Mouse (Mus musculus) lung, embryonic 15.5 days (tissue): ENCODE results near the gene Kpnb1. TPM values are rescaled to one million over a fixed set of nuclear protein-coding genes. Genes with fewer than 3 reads are reported as not detected.

ENCODE experiments used
- ATAC-seq: fragments of 200-750 bp; cut with Nextera tagmentation; 2 replicates; pipeline ENCODE4 v1.8.0; 2017; ENCODE audit warnings: moderate number of reproducible peaks, borderline replicate concordance; ENCODE audit not compliant: low FRiP score, low TSS enrichment; ENCODE audit errors: extremely low read depth
- H3K27ac ChIP-seq: fragments of 300-500 bp; sonication (generic); 2 replicates; pipeline ENCODE4 v1.5.1; 2015; ENCODE audit warnings: moderate library complexity, mild to moderate bottlenecking, inconsistent platforms
- H3K27me3 ChIP-seq: fragments of 300-500 bp; sonication (generic); 2 replicates; pipeline ENCODE4 v1.6.1; 2015; ENCODE audit warnings: inconsistent platforms
- H3K36me3 ChIP-seq: fragments of 300-500 bp; sonication (generic); 2 replicates; pipeline ENCODE4 v1.6.1; 2015; ENCODE audit warnings: inconsistent platforms
- H3K4me1 ChIP-seq: fragments of 300-500 bp; sonication (generic); 2 replicates; pipeline ENCODE4 v1.6.1; 2015; ENCODE audit warnings: inconsistent platforms
- H3K4me2 ChIP-seq: fragments of 300-500 bp; sonication (generic); 2 replicates; pipeline ENCODE4 v1.6.1; 2015; ENCODE audit warnings: inconsistent platforms, mild to moderate bottlenecking, moderate library complexity
- H3K4me3 ChIP-seq: fragments of 300-500 bp; sonication (generic); 2 replicates; pipeline ENCODE4 v1.5.1; 2015; ENCODE audit warnings: mild to moderate bottlenecking, inconsistent platforms
- H3K9ac ChIP-seq: fragments of 300-500 bp; sonication (generic); 2 replicates; pipeline ENCODE4 v1.6.1; 2015; ENCODE audit warnings: inconsistent platforms
- H3K9me3 ChIP-seq: fragments of 300-500 bp; sonication (generic); 2 replicates; pipeline ENCODE4 v1.6.1; 2016; ENCODE audit warnings: inconsistent platforms
- WGBS: fragments of 180-500 bp; shearing (Covaris S2); methylation state at CpG from one replicate; pipeline ENCODE4 v1.1.7; 2015; 5-methylcytosine and 5-hydroxymethylcytosine counted together
- microRNA-seq: library from miRNA; unstranded; fragments of <30 nt; microRNA quantifications from one replicate; pipeline ENCODE4, GENCODE M21; 2016
- polyA plus RNA-seq: library from polyadenylated mRNA; unstranded; fragments of >200 nt; fragmentation: Nextera tagmentation; extraction: Ambion mirVana; gene quantifications from 2 replicates; pipeline ENCODE4 v1.2.1, GENCODE M21; 2015

Kpnb1 gene
- polyA plus RNA-seq, 1 experiment from 2014 or later = 52.5 TPM

GRCm38 (mm10) chr11:97120641-97121040, 67.0 kb downstream of the Kpnb1 start:
- Histone ChIP-seq H3K27ac (no peak overlapping the region), H3K4me2 (no peak overlapping the region), H3K4me1 (peaks cover 7% of the 10 kb centered on the region), H3K9me3 (no peaks in the 10 kb centered on the region), H3K4me3 (no peak overlapping the region), H3K27me3 (peaks cover 48% of the 10 kb centered on the region), H3K36me3 (no peaks in the 10 kb centered on the region), H3K9ac (no peak overlapping the region)
- WGBS = 70% methylated on average over 3 of the region's 3 CpGs
- no peak for ATAC-seq

- Histone ChIP-seq H3K4me2 (no peak overlapping the region), H3K36me3 (no peaks in the 10 kb centered on the region), H3K9me3 (no peaks in the 10 kb centered on the region), H3K4me1 (peaks cover 11% of the 10 kb centered on the region), H3K27me3 (peaks cover 52% of the 10 kb centered on the region), H3K27ac (no peak overlapping the region), H3K4me3 (no peak overlapping the region), H3K9ac (no peak overlapping the region)
- no peak for ATAC-seq
- 33% methylated on average over 10 of the region's 10 CpGs for WGBS
Observed at GRCm38 (mm10) chr11:97120221-97120620, 67.5 kb downstream of the Kpnb1 start.

GRCm38 (mm10) chr11:97115797-97116196, 71.9 kb downstream of the Kpnb1 start:
- H3K4me3 ChIP-seq = peak overlapping the region; percentile 39; the same call in 1 of the 2 replicates
- H3K27me3 ChIP-seq = peaks cover 82% of the 10 kb centered on the region

GRCm38 (mm10) chr11:97114671-97115601, 72.7 kb downstream of the Kpnb1 start, which contains the start of gene Tbx21:
Gene Tbx21 (minus strand): TSS chr11:97115331.
- peak within 1 kb of the TSS; percentile 74 for H3K4me2 ChIP-seq
- H3K4me1 ChIP-seq = peaks cover 20% of the 10 kb centered on the region
- peak within 1 kb of the TSS; percentile 1; the same call in 1 of the 2 replicates for H3K9ac ChIP-seq
- no peaks in the 10 kb centered on the region for H3K36me3 ChIP-seq
- no peak for ATAC-seq
- H3K4me3 ChIP-seq = peak within 1 kb of the TSS; percentile 39
- peaks cover 84% of the 10 kb centered on the region for H3K27me3 ChIP-seq
- no peak within 1 kb of the TSS for H3K27ac ChIP-seq
- no peaks in the 10 kb centered on the region for H3K9me3 ChIP-seq
- WGBS = under 1% methylated on average over 87 of the region's 87 CpGs

More at GRCm38 (mm10) chr11:97115797-97116196, 71.9 kb downstream of the Kpnb1 start:
- no peak for ATAC-seq
- no peaks in the 10 kb centered on the region for H3K36me3 ChIP-seq
- H3K9ac ChIP-seq = no peak overlapping the region
- peaks cover 20% of the 10 kb centered on the region for H3K4me1 ChIP-seq
- 4% methylated on average over 11 of the region's 11 CpGs for WGBS
- H3K9me3 ChIP-seq = no peaks in the 10 kb centered on the region
- peak overlapping the region; percentile 74 for H3K4me2 ChIP-seq
- no peak overlapping the region for H3K27ac ChIP-seq

- ATAC-seq = no peak
- Histone ChIP-seq H3K27me3 (peaks cover 63% of the 10 kb centered on the region), H3K4me2 (no peak overlapping the region), H3K36me3 (no peaks in the 10 kb centered on the region), H3K4me1 (peaks cover 20% of the 10 kb centered on the region), H3K4me3 (no peak overlapping the region), H3K27ac (no peak overlapping the region), H3K9me3 (no peaks in the 10 kb centered on the region), H3K9ac (no peak overlapping the region)
- 82% methylated on average over 9 of the region's 9 CpGs for WGBS
Observed at GRCm38 (mm10) chr11:97112519-97113125, 75.1 kb downstream of the Kpnb1 start.

Small RNA genes within 50 kb of the gene (microRNA-seq; reads per million reads assigned to microRNA genes)
- 0.56 reads per million for gene Mir7235

Other genes with a start within 250 kb of the Kpnb1 start
- gene Pnpo, start 243.9 kb downstream of the Kpnb1 start, polyA plus RNA-seq = 30.4 and 34.3 TPM in 2 replicates
- gene Sp2, start 204.9 kb downstream of the Kpnb1 start, polyA plus RNA-seq = 15.7 and 17.9 TPM in 2 replicates
- 0.72 and 0.98 TPM in 2 replicates for gene Sp6, start 174.5 kb downstream of the Kpnb1 start, polyA plus RNA-seq
- gene Scrn2, start 157.9 kb downstream of the Kpnb1 start, polyA plus RNA-seq = 31.2 and 31.9 TPM in 2 replicates
- gene Lrrc46, start 146.5 kb downstream of the Kpnb1 start, polyA plus RNA-seq = 3.7 and 5.9 TPM in 2 replicates
- gene Mrpl10, start 146.3 kb downstream of the Kpnb1 start, polyA plus RNA-seq = 79.4 and 85.2 TPM in 2 replicates
- gene Osbpl7, start 137.3 kb downstream of the Kpnb1 start, polyA plus RNA-seq = 10.3 and 11.7 TPM in 2 replicates
- gene Tbx21, start 72.5 kb downstream of the Kpnb1 start, polyA plus RNA-seq = 0.07 TPM in 1 of 2 replicates, not detected in the other
- 7.9 and 8.6 TPM in 2 replicates for gene Tbkbp1, start 36.4 kb downstream of the Kpnb1 start, polyA plus RNA-seq
- 73.6 and 76.0 TPM in 2 replicates for gene Npepps, start 92.8 kb upstream of the Kpnb1 start, polyA plus RNA-seq
- gene Mrpl45, start 127.8 kb upstream of the Kpnb1 start, polyA plus RNA-seq = 44.6 and 47.9 TPM in 2 replicates
- gene Gpr179, start 164.2 kb upstream of the Kpnb1 start, polyA plus RNA-seq = 0.07 and 0.16 TPM in 2 replicates
- gene Socs7, start 174.7 kb upstream of the Kpnb1 start, polyA plus RNA-seq = 3.4 and 3.6 TPM in 2 replicates
- 7.0 and 7.4 TPM in 2 replicates for gene Arhgap23, start 227.7 kb upstream of the Kpnb1 start, polyA plus RNA-seq